Mouse (Mus musculus): ENCODE results near the gene Ddx28. TPM values are rescaled to one million over a fixed set of nuclear protein-coding genes. Genes with fewer than 3 reads are reported as not detected.

Ddx28 gene
- polyA plus RNA-seq, 1 experiment from 2014 or later = 14.7 TPM

DNA sequence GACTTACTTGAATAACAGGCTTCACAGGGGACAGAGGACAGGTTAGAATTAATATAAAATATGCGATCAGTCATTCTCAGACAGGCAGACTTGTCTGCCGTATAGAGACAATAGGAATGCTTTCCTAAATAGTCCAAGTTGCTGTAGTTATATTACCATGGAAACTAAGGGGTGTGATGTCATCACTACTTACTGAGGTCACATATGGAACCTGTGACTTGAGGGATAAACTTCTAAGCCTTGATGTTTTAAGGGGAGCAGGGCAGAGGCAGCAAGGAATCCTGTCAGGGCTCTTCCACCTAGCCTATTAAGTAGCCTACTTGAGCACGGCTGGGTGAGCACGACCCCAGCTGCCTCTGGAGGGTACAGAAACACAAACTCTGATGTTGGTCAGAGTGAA lies 5.8 kb downstream of the Ddx28 start, which contains the start of gene Dpep2nb:
Dpep2nb (minus strand) TSS at position 101 of the 400 bp plus-strand sequence.
- no peaks in the 10 kb centered on the region for H3K27me3 ChIP-seq (ENCODE audit: control insufficient read depth, insufficient read depth, low read depth, low read length)
- H3K27ac ChIP-seq (ENCODE audit: low read length) = no peak within 1 kb of the TSS
- WGBS = 74% methylated on average over 4 of the region's 4 CpGs
- H3K4me2 ChIP-seq (ENCODE audit: low read depth, low read length) = no peak within 1 kb of the TSS
- H3K9me3 ChIP-seq (ENCODE audit: control insufficient read depth, low read length) = no peaks in the 10 kb centered on the region
- H3K4me3 ChIP-seq (ENCODE audit: low read length) = no peak within 1 kb of the TSS
- ATAC-seq (ENCODE audit: low read depth) = no peak
- peaks cover 10% of the 10 kb centered on the region for H3K4me1 ChIP-seq (replicated peaks; ENCODE audit: control insufficient read depth, insufficient read depth, low read length)
- no peaks in the 10 kb centered on the region for H3K36me3 ChIP-seq (ENCODE audit: control insufficient read depth, insufficient read depth, low read length)
- no peak within 1 kb of the TSS for H3K9ac ChIP-seq (ENCODE audit: low read length)

DNA sequence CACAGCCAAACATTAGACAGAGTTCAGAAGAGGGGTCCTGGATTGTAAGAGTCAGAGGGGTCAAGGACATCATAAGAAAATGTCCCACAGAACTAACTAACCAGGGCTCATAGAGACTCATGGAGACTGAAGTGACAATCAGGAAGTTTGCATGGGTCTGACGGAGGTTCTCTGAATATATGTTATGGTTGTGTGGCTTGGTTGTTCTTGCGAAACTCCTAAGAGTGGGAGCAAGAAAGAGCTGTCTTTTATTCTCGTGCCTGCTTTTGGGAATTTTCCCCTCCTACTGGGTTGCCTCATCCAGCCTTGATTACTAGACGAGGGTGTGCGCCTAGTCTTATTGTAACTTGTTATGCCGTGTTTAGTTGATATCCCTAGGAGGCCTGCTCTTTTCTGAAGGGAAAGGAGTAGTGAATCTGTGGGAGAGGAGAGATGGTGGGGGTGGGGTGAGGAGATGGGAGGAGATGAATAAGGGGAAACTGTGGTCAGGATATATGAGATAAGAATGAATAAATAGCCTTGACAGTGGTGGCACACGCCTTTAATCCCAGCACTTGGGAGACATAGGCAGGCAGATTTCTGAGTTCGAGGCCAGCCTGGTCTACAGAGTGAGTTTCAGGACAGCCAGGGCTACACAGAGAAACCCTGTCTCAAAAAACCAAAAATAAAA lies 7.0 kb downstream of the Ddx28 start:
- H3K9me3 ChIP-seq (ENCODE audit: control insufficient read depth, low read length) = no peaks in the 10 kb centered on the region
- 76% methylated on average over 8 of the region's 8 CpGs for WGBS
- H3K4me2 ChIP-seq (ENCODE audit: low read depth, low read length) = no peak overlapping the region
- no peaks in the 10 kb centered on the region for H3K36me3 ChIP-seq (ENCODE audit: control insufficient read depth, insufficient read depth, low read length)
- H3K9ac ChIP-seq (ENCODE audit: low read length) = no peak overlapping the region
- H3K27ac ChIP-seq (ENCODE audit: low read length) = no peak overlapping the region
- ATAC-seq (ENCODE audit: low read depth) = no peak
- H3K27me3 ChIP-seq (ENCODE audit: control insufficient read depth, insufficient read depth, low read depth, low read length) = no peaks in the 10 kb centered on the region
- H3K4me1 ChIP-seq (replicated peaks; ENCODE audit: control insufficient read depth, insufficient read depth, low read length) = peaks cover 2% of the 10 kb centered on the region; the same call in 1 of the 2 replicates
- no peak overlapping the region for H3K4me3 ChIP-seq (ENCODE audit: low read length)

DNA sequence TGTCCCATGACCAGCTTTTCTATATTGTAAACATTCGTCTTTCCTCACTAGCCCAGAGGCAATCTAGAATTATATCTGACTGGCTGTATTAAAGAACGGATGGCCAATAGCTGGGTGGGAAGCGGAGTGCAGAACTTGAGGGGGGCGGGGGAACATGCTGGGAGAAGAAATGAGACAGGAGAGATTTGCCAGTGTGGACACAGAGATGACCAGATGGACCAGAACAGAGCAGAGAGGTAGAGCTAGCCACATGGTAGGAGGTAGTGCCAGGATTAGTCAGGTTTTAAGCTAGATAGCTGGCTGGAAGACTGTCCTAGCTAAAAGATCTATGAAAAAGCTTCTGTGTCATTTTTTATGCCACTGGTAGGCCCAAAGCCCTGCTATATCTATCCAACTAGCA lies 9.8 kb downstream of the Ddx28 start:
- no peaks in the 10 kb centered on the region for H3K36me3 ChIP-seq (ENCODE audit: control insufficient read depth, insufficient read depth, low read length)
- no peak overlapping the region for H3K27ac ChIP-seq (ENCODE audit: low read length)
- no peaks in the 10 kb centered on the region for H3K9me3 ChIP-seq (ENCODE audit: control insufficient read depth, low read length)
- no peak overlapping the region for H3K9ac ChIP-seq (ENCODE audit: low read length)
- no peaks in the 10 kb centered on the region for H3K27me3 ChIP-seq (ENCODE audit: control insufficient read depth, insufficient read depth, low read depth, low read length)
- 73% methylated on average over 4 of the region's 4 CpGs for WGBS
- ATAC-seq (ENCODE audit: low read depth) = no peak
- no peak overlapping the region for H3K4me2 ChIP-seq (ENCODE audit: low read depth, low read length)
- H3K4me3 ChIP-seq (ENCODE audit: low read length) = no peak overlapping the region
- H3K4me1 ChIP-seq (replicated peaks; ENCODE audit: control insufficient read depth, insufficient read depth, low read length) = no peaks in the 10 kb centered on the region

DNA sequence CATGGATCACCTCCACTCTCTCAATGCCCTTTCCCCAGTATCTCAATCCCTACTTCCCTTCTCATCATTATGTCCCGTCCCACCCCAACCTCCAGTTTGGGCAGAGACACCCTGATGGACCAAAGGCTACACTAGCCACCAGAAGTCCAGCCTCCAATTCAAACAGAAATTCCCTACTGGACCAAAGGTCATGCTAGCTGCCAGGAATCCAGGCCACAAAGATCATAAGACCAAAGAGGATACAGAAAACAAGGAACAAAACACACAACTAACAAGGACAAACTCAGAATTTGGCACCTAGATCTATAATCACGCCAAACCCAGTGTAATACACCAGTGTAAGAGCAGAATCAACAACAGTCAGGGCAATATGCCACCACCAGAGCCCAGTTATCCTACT lies 12.7 kb downstream of the Ddx28 start:
- no peak overlapping the region for H3K4me2 ChIP-seq (ENCODE audit: low read depth, low read length)
- no peak overlapping the region for H3K9ac ChIP-seq (ENCODE audit: low read length)
- 80% methylated on average over 2 of the region's 2 CpGs for WGBS
- no peaks in the 10 kb centered on the region for H3K27me3 ChIP-seq (ENCODE audit: control insufficient read depth, insufficient read depth, low read depth, low read length)
- no peak overlapping the region for H3K27ac ChIP-seq (ENCODE audit: low read length)
- no peak overlapping the region for H3K4me3 ChIP-seq (ENCODE audit: low read length)
- no peaks in the 10 kb centered on the region for H3K4me1 ChIP-seq (replicated peaks; ENCODE audit: control insufficient read depth, insufficient read depth, low read length)
- no peaks in the 10 kb centered on the region for H3K9me3 ChIP-seq (ENCODE audit: control insufficient read depth, low read length)
- no peaks in the 10 kb centered on the region for H3K36me3 ChIP-seq (ENCODE audit: control insufficient read depth, insufficient read depth, low read length)
- no peak for ATAC-seq (ENCODE audit: low read depth)

DNA sequence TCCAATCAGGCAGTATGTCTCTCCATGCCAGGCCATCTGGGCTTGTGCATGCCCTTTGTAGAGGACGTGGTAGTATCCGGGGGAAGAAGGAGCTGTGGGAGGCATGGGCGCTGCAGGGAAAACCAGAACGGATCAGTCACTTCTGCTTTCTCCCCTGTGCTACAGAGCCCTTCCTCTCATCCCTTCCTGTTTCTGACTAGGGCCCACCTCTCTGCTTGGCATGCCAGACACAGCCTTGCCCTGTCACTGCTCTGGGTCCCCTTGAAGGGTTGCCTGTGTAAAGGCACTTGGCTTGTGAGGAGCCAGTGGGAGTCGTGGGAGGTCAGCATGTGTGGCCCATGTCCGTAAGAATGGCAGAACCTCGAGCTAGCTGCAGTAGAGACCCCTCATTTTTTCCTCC lies 15.3 kb downstream of the Ddx28 start:
- Histone ChIP-seq H3K9ac (ENCODE audit: low read length) (no peak overlapping the region), H3K4me3 (ENCODE audit: low read length) (no peak overlapping the region), H3K4me2 (ENCODE audit: low read depth, low read length) (no peak overlapping the region), H3K9me3 (ENCODE audit: control insufficient read depth, low read length) (no peaks in the 10 kb centered on the region), H3K27ac (ENCODE audit: low read length) (no peak overlapping the region), H3K36me3 (ENCODE audit: control insufficient read depth, insufficient read depth, low read length) (no peaks in the 10 kb centered on the region), H3K27me3 (ENCODE audit: control insufficient read depth, insufficient read depth, low read depth, low read length) (no peaks in the 10 kb centered on the region), H3K4me1 (replicated peaks; ENCODE audit: control insufficient read depth, insufficient read depth, low read length) (0 out of 2 replicates have a peak, but pooled peaks cover 3% of the 10 kb centered on the region)
- 65% methylated on average over 7 of the region's 7 CpGs for WGBS
- ATAC-seq (ENCODE audit: low read depth) = no peak

DNA sequence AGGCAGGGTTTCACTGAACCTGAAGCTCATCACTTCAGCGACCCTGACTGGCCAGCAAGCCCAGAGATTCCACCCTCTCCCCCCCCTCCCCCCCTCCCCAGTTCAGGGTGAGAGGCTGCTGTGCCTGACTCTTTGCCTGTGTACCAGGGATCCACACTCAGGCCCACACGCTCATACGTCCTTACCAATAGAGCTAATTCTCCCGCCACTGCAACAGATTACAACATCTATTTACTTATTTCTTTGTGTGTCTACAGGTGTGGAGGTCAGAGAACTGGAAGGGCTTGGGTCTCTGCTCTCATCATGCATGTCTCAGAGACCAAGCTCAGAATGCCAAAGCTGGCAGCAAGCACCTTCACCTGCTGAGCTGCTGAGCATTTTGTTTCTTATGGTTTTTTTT lies 18.5 kb downstream of the Ddx28 start:
- H3K4me3 ChIP-seq (ENCODE audit: low read length) = no peak overlapping the region
- H3K27me3 ChIP-seq (ENCODE audit: control insufficient read depth, insufficient read depth, low read depth, low read length) = no peaks in the 10 kb centered on the region
- H3K9ac ChIP-seq (ENCODE audit: low read length) = no peak overlapping the region
- ATAC-seq (ENCODE audit: low read depth) = no peak
- WGBS = 44% methylated on average over 4 of the region's 4 CpGs
- 0 out of 2 replicates have a peak, but pooled peaks cover 6% of the 10 kb centered on the region for H3K4me1 ChIP-seq (replicated peaks; ENCODE audit: control insufficient read depth, insufficient read depth, low read length)
- H3K36me3 ChIP-seq (ENCODE audit: control insufficient read depth, insufficient read depth, low read length) = no peaks in the 10 kb centered on the region
- no peak overlapping the region for H3K4me2 ChIP-seq (ENCODE audit: low read depth, low read length)
- no peaks in the 10 kb centered on the region for H3K9me3 ChIP-seq (ENCODE audit: control insufficient read depth, low read length)
- H3K27ac ChIP-seq (ENCODE audit: low read length) = no peak overlapping the region

DNA sequence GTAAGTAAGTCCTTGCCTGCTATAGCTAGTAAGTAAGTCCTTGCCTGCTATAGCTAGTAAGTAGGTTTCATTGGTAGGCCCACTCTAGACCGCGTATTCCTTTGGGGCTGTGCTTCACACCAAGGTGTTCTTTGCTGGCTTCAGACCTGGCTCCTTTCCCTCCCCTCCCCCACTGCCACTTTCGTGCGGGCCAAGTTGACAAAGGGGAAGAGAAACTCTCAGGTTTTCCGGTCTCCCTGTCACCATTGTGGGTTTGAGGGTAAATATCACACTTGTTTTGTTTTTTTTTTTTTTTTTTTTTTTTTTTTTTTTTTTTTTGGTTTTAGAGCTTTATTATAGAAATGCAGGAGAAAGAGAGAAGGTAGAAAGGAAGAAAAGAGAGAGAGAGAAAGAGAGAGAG lies 19.2 kb downstream of the Ddx28 start:
- no peaks in the 10 kb centered on the region for H3K27me3 ChIP-seq (ENCODE audit: control insufficient read depth, insufficient read depth, low read depth, low read length)
- H3K9ac ChIP-seq (ENCODE audit: low read length) = no peak overlapping the region
- ATAC-seq (ENCODE audit: low read depth) = no peak
- no peaks in the 10 kb centered on the region for H3K36me3 ChIP-seq (ENCODE audit: control insufficient read depth, insufficient read depth, low read length)
- H3K9me3 ChIP-seq (ENCODE audit: control insufficient read depth, low read length) = no peaks in the 10 kb centered on the region
- H3K27ac ChIP-seq (ENCODE audit: low read length) = no peak overlapping the region
- WGBS = 50% methylated on average over 5 of the region's 5 CpGs
- 0 out of 2 replicates have a peak, but pooled peaks cover 6% of the 10 kb centered on the region for H3K4me1 ChIP-seq (replicated peaks; ENCODE audit: control insufficient read depth, insufficient read depth, low read length)
- H3K4me3 ChIP-seq (ENCODE audit: low read length) = no peak overlapping the region
- H3K4me2 ChIP-seq (ENCODE audit: low read depth, low read length) = no peak overlapping the region

DNA sequence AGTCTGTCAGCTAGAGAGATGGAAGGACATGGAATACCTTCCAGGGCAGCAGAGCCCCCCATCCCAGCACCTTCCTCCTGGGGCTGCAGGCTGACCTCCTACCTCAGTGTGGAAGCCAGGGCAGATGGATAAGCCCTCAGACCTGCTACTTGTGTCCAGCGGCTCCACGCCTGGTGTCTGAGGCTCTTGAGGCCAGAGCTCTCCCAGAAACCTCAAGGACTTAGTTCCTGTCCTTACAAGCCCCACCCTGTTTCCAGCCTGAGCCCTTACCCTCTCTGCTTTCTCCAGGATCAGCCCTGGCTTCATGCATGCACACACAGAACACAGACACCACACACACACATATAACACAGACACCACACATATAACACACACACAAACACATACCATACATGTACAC lies 20.1 kb downstream of the Ddx28 start:
- WGBS = 68% methylated on average over 2 of the region's 2 CpGs

DNA sequence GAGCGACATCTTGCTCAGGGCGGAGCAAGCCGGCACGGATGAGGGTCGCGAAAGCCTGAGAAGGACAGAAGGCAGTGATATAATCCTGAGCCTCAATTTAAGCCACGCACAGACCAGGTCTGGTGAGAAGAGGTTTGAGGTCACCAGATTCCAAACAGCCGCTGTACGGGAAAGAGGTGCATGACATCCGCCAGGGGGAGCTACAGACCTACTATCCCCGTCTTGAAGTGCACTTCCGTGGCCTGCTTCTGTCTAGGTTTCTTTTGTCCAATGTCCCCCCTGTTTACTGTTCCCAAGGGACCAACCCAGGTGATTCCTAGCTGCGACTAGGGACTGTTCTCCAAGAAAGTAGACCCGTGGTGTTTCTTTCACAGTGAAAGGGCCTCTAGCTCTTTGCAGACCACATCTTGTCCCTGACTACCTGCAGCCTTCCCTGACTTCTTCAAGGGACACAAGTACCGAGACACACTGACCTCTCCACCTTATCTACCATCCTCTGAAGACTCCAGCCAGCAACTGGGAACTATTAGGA lies 20.8 kb downstream of the Ddx28 start, which contains the start of gene Dus2:
Dus2 (plus strand) TSS at position 482 of the 532 bp plus-strand sequence.
- Histone ChIP-seq H3K36me3 (ENCODE audit: control insufficient read depth, insufficient read depth, low read length) (no peaks in the 10 kb centered on the region), H3K9ac (ENCODE audit: low read length) (peak within 1 kb of the TSS; percentile 50), H3K4me3 (ENCODE audit: low read length) (0 out of 2 replicates have a peak within 1 kb of the TSS, but pooled peaks have one; percentile 5), H3K4me1 (replicated peaks; ENCODE audit: control insufficient read depth, insufficient read depth, low read length) (0 out of 2 replicates have a peak, but pooled peaks cover 6% of the 10 kb centered on the region), H3K27me3 (ENCODE audit: control insufficient read depth, insufficient read depth, low read depth, low read length) (no peaks in the 10 kb centered on the region), H3K4me2 (ENCODE audit: low read depth, low read length) (peak within 1 kb of the TSS; percentile 38), H3K27ac (ENCODE audit: low read length) (peak within 1 kb of the TSS; percentile 17; the same call in 1 of the 2 replicates), H3K9me3 (ENCODE audit: control insufficient read depth, low read length) (no peaks in the 10 kb centered on the region)
- peak; percentile 89 for ATAC-seq (ENCODE audit: low read depth)
- 7% methylated on average over 15 of the region's 15 CpGs for WGBS

More for the DNA sequence above, 20.1 kb downstream of the Ddx28 start:
- peak; percentile 44 for ATAC-seq (ENCODE audit: low read depth)
- H3K9ac ChIP-seq (ENCODE audit: low read length) = peak overlapping the region; percentile 45
- H3K4me1 ChIP-seq (replicated peaks; ENCODE audit: control insufficient read depth, insufficient read depth, low read length) = 0 out of 2 replicates have a peak, but pooled peaks cover 6% of the 10 kb centered on the region
- H3K36me3 ChIP-seq (ENCODE audit: control insufficient read depth, insufficient read depth, low read length) = no peaks in the 10 kb centered on the region
- H3K27me3 ChIP-seq (ENCODE audit: control insufficient read depth, insufficient read depth, low read depth, low read length) = no peaks in the 10 kb centered on the region
- H3K4me2 ChIP-seq (ENCODE audit: low read depth, low read length) = peak overlapping the region; percentile 38
- peak overlapping the region; percentile 17; the same call in 1 of the 2 replicates for H3K27ac ChIP-seq (ENCODE audit: low read length)
- no peaks in the 10 kb centered on the region for H3K9me3 ChIP-seq (ENCODE audit: control insufficient read depth, low read length)
- 0 out of 2 replicates have a peak overlapping the region, but pooled peaks have one; percentile 5 for H3K4me3 ChIP-seq (ENCODE audit: low read length)
